Mouse (Mus musculus) C3H10T1/2 (cell line): ENCODE results near the gene Slc5a5. TPM values are rescaled to one million over a fixed set of nuclear protein-coding genes. Genes with fewer than 3 reads are reported as not detected.

Source experiments
- polyA plus RNA-seq, 2 experiments: library from polyadenylated mRNA; unstranded; fragments of >200 nt; fragmentation: generic; extraction: Trizol; gene quantifications; one replicate each; pipeline ENCODE4 v1.2.1; 2012; ENCODE audit warnings: missing spikeins in 2 of 2

Gene Slc5a5
- under 1 TPM; 0.06 to 0.31 TPM for polyA plus RNA-seq

GRCm38 (mm10) chr8:70892022-70892895 is at the start of gene Slc5a5:
Slc5a5 (minus strand) TSS chr8:70892757.

GRCm38 (mm10) chr8:70905831-70906736 is 13.5 kb upstream of the Slc5a5 start, which contains the start of gene Map1s:
Map1s (plus strand) TSS chr8:70905932.

GRCm38 (mm10) chr8:70897021-70897680 is 4.6 kb upstream of the Slc5a5 start, which contains the start of gene Rpl18a:
Rpl18a (minus strand) TSS chr8:70897412.

GRCm38 (mm10) chr8:70873364-70873985 is 19.1 kb downstream of the Slc5a5 start, which contains the start of gene Ccdc124:
Ccdc124 (minus strand) TSS chr8:70873935.

GRCm38 (mm10) chr8:70862824-70863641 is 29.5 kb downstream of the Slc5a5 start, which contains the start of gene Kcnn1:
Kcnn1 (minus strand) TSS chr8:70863258.

GRCm38 (mm10) chr8:70839408-70840351 is 52.9 kb downstream of the Slc5a5 start, which contains the start of gene Arrdc2:
Arrdc2 (minus strand) TSS chr8:70839720.

Other genes with a start within 250 kb of the Slc5a5 start
- 10 to 100 TPM; 20.7 to 45.2 TPM for gene Pgpep1, start 232.4 kb downstream of the Slc5a5 start, polyA plus RNA-seq
- gene Lsm4, start 219.5 kb downstream of the Slc5a5 start, polyA plus RNA-seq = 100 to 1,000 TPM; 194 to 446 TPM
- gene Jund, start 193.8 kb downstream of the Slc5a5 start, polyA plus RNA-seq = 100 to 1,000 TPM in 1 of 2 experiments, 10 to 100 TPM in 1; 87.4 to 175 TPM
- gene Iqcn, start 189.3 kb downstream of the Slc5a5 start, polyA plus RNA-seq = under 1 TPM; under 0.01 to 0.04 TPM
- gene Gm3336, start 174.2 kb downstream of the Slc5a5 start, polyA plus RNA-seq = under 1 TPM; 0.04 to 0.15 TPM
- under 1 TPM; 0.01 to 0.04 TPM for gene Pde4c, start 169.0 kb downstream of the Slc5a5 start, polyA plus RNA-seq
- 10 to 100 TPM in 1 of 2 experiments, 1 to 10 TPM in 1; 7.4 to 25.3 TPM for gene Rab3a, start 138.1 kb downstream of the Slc5a5 start, polyA plus RNA-seq
- gene Mpv17l2, start 131.8 kb downstream of the Slc5a5 start, polyA plus RNA-seq = 100 to 1,000 TPM in 1 of 2 experiments, 10 to 100 TPM in 1; 80.0 to 154 TPM
- 100 to 1,000 TPM in 1 of 2 experiments, 10 to 100 TPM in 1; 43.0 to 149 TPM for gene Pik3r2, start 116.0 kb downstream of the Slc5a5 start, polyA plus RNA-seq
- 10 to 100 TPM in 1 of 2 experiments, 1 to 10 TPM in 1; 10.0 to 26.6 TPM for gene Mast3, start 87.7 kb downstream of the Slc5a5 start, polyA plus RNA-seq
- under 1 TPM; 0.30 to 0.48 TPM for gene Il12rb1, start 84.3 kb downstream of the Slc5a5 start, polyA plus RNA-seq
- gene Arrdc2, start 53.0 kb downstream of the Slc5a5 start, polyA plus RNA-seq = 10 to 100 TPM in 1 of 2 experiments, 1 to 10 TPM in 1; 1.1 to 13.3 TPM
- gene Kcnn1, start 29.5 kb downstream of the Slc5a5 start, polyA plus RNA-seq = 1 to 10 TPM; 1.0 to 8.4 TPM
- 100 to 1,000 TPM in 1 of 2 experiments, 10 to 100 TPM in 1; 80.3 to 212 TPM for gene Ccdc124, start 18.8 kb downstream of the Slc5a5 start, polyA plus RNA-seq
- gene Rpl18a, start 4.7 kb upstream of the Slc5a5 start, polyA plus RNA-seq = over 10,000 TPM in 1 of 2 experiments, 1,000 to 10,000 TPM in 1; 6,240 to 13,562 TPM
- gene Map1s, start 13.2 kb upstream of the Slc5a5 start, polyA plus RNA-seq = 10 to 100 TPM; 34.0 to 47.7 TPM